In genomic region chr16:44526689-44527088, GRCm38 (mm10) we compare ENCODE assay signal across 8 mouse cellular contexts. TPM values are rescaled to one million over a fixed set of nuclear protein-coding genes. Genes with fewer than 3 reads are reported as not detected.
DNase-seq lines count a peak whose midpoint lies in the region; ATAC-seq lines count a peak whose summit lies in the region.

No protein-coding gene starts in this region.

- ATAC-seq in embryonic facial prominence, embryonic 12.5 days (ENCODE audit: insufficient number of reproducible peaks, insufficient read depth, low FRiP score, low TSS enrichment) = no peak
- no peak for ATAC-seq in limb, embryonic 12.5 days (ENCODE audit: insufficient number of reproducible peaks, insufficient read depth, low FRiP score, low TSS enrichment, low read depth)

- intact Hi-C loops in heart, postnatal 25 days (cut with DNase I) = no loop called here

- H3K4me2 ChIP-seq in embryonic facial prominence, embryonic 12.5 days (replicated peaks) = no peak overlapping the region
- H3K4me2 ChIP-seq in limb, embryonic 12.5 days = no peak overlapping the region

- peak overlapping the region; percentile 69 for H3K27ac ChIP-seq in embryonic facial prominence, embryonic 12.5 days
- peak overlapping the region; percentile 57 for H3K27ac ChIP-seq in limb, embryonic 12.5 days

- H3K9ac ChIP-seq in embryonic facial prominence, embryonic 12.5 days = no peak overlapping the region
- H3K9ac ChIP-seq in limb, embryonic 12.5 days (replicated peaks) = no peak overlapping the region

- H3K4me3 ChIP-seq in embryonic facial prominence, embryonic 12.5 days = no peak overlapping the region
- H3K4me3 ChIP-seq in limb, embryonic 12.5 days (replicated peaks) = no peak overlapping the region

- H3K9me3 ChIP-seq in embryonic facial prominence, embryonic 12.5 days = no peaks in the 10 kb centered on the region
- H3K9me3 ChIP-seq in limb, embryonic 12.5 days = no peaks in the 10 kb centered on the region

- H3K36me3 ChIP-seq in embryonic facial prominence, embryonic 12.5 days = 0 out of 2 replicates have a peak, but pooled peaks cover 8% of the 10 kb centered on the region
- H3K36me3 ChIP-seq in limb, embryonic 12.5 days = peaks cover 11% of the 10 kb centered on the region; the same call in 1 of the 2 replicates

- 21% methylated on average over 12 of the region's 12 CpGs for WGBS in embryonic facial prominence, embryonic 12.5 days
- 46% methylated on average over 12 of the region's 12 CpGs for WGBS in limb, embryonic 12.5 days

- no peaks in the 10 kb centered on the region for H3K27me3 ChIP-seq in embryonic facial prominence, embryonic 12.5 days
- no peaks in the 10 kb centered on the region for H3K27me3 ChIP-seq in limb, embryonic 12.5 days

- H3K4me1 ChIP-seq in embryonic facial prominence, embryonic 12.5 days = peaks cover 50% of the 10 kb centered on the region
- peaks cover 64% of the 10 kb centered on the region for H3K4me1 ChIP-seq in limb, embryonic 12.5 days (replicated peaks)

- peak; percentile 90 for DNase-seq in heart, adult 11 months
- no peak for DNase-seq in heart, postnatal 25 days (ENCODE audit: low spot score)
- DNase-seq in adipocyte (ENCODE audit: low spot score) (peak; percentile 40), MN1 (ENCODE audit: low spot score) (no peak)
- no peak for DNase-seq in spleen, postnatal 36 days (ENCODE audit: low spot score in 2 of 2)
- no peak for DNase-seq in urinary bladder, postnatal 14 days (ENCODE audit: low spot score)

RNA-seq across cellular contexts. Expression of gene Boc, which starts 32.0 kb away (rescaled TPM):
- 1 to 10 TPM; 4.5 to 5.8 TPM for total RNA-seq in heart, postnatal 25 days (2021)
- 37.1 and 37.3 TPM in 2 replicates for polyA plus RNA-seq in embryonic facial prominence, embryonic 12.5 days (2016; fragmentation: Nextera tagmentation; extraction: Ambion mirVana)
- polyA plus RNA-seq in limb, embryonic 12.5 days (2016; fragmentation: Nextera tagmentation; extraction: Ambion mirVana) = 43.1 and 50.8 TPM in 2 replicates

Comparison
In these comparisons a context has a peak if more than half of its experiments do, and no peak if none do; other contexts are left out.
1. DNase-seq: peak in heart, adult 11 months (single experiment) and adipocyte (single experiment); none in heart, postnatal 25 days (single experiment), spleen, postnatal 36 days (0 of 2), urinary bladder, postnatal 14 days (single experiment) and MN1 (single experiment).